Mouse (Mus musculus): ENCODE data around the gene Olfr1373.
"Not testable (repeated sequence)": the region's sequence is repeated elsewhere in the genome, so short reads cannot be mapped to it uniquely, and the experiment has no call there.

The Olfr1373 gene

GRCm38 (mm10) chr11:52145428-52145827 lies at the start of gene Olfr1373:
Gene Olfr1373, minus strand, starts transcription at chr11:52145528.
- DNase-seq, result not testable (repeated sequence)

DNA sequence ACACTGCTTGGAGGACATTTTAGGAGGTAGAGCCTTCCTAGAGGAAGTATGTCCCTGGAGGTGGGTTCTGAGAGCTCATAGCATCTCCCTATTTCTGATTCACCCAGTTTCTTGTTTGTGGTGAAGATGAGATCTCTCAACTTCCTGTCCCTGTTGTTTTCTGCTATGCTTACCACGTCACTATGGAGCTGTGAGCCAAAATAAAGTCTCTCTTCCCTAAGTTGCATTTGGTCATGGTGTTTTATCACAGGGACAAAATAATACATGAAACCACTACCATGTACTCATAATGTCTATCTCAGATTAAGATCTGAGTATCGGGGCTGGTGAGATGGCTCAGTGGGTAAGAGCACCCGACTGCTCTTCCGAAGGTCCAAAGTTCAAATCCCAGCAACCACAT lies 35.3 kb upstream of the Olfr1373 start:
- not testable (repeated sequence) for DNase-seq

DNA sequence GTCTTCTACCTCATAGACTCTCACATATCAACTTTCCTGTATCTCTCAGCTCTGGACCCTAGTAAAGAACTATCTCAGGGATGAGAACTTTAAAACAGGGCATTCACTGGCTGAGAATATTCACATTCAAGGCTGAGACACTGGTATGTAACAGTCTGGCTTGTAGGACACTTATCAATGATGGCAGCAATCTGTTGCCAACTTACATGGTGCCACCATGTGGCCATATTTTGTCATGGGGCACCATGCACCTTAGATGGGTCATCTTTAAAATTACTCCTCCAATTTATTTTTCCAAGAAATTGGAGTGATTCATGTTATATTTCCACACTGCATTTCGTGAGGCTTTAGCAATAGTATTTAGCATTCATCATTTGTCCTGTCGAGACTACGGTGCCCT lies 34.6 kb upstream of the Olfr1373 start:
- DNase-seq, result not testable (repeated sequence)

GRCm38 (mm10) chr11:52168461-52168860 lies 23.1 kb upstream of the Olfr1373 start:
- no peak for DNase-seq

- not testable (repeated sequence) for DNase-seq
These were observed 22.6 kb upstream of the Olfr1373 start for GRCm38 (mm10) chr11:52167901-52168302.

DNA sequence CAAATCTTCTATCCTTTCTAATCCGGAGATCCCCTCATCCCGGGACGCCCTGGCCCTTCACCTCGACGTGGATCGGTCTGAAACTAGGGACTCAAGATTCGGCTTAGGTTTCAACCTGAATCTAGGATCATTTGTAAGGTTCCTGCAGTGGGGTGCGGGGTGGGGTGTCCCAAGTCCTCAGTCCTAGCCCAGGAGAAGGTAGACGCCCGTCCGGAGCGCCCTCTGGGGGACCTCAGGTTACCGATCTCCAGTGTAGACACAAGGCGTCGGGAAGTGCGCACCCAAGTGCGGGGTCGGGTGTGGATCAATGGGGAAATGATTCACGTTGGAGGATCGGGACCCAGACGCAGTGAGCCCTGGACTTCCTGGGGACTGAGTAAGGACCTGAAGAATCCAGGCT lies 21.8 kb upstream of the Olfr1373 start:
- DNase-seq, result peak in 1 of 2 experiments; percentile 15

DNA sequence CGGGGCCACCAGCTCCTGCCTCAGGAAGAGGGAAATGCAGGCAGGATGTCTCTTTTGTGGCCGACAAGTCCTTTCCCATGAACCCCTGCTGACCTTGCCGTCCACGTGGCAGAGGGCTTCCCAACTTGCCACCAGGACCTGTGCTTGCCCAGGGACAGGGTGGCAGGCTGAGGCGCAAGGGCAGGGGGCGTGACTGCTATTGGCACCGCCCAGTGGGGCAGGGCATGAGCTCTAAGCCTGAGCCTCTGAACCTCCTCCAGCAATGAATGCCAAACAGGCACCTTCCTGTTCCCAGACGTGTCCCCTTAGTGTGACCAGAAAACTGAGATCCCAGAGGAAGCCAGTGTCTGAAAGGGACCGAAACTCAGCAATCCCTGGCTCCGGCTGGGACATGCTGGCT lies 18.6 kb upstream of the Olfr1373 start:
- DNase-seq, result no peak

DNA sequence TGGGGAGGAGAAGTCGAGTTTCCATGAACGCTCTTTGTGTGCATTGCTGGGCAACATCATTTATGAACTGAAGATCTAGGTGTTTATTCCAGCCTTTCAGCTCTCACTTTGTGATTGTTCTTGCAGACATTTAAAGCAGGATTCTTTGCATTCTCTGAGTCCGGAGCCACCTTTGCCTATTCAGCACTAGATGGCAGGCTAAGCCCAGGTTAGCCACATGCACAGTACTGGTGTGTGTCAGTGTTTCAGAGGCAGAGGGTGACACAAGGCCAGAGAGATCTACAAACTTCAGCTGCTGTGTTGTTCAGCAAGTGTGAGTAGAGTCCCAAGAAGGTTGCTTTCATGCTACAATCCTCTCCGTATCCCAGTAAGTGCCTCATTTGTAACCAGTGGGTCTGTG lies 1.7 kb downstream of the Olfr1373 start:
- not testable (repeated sequence) for DNase-seq

DNA sequence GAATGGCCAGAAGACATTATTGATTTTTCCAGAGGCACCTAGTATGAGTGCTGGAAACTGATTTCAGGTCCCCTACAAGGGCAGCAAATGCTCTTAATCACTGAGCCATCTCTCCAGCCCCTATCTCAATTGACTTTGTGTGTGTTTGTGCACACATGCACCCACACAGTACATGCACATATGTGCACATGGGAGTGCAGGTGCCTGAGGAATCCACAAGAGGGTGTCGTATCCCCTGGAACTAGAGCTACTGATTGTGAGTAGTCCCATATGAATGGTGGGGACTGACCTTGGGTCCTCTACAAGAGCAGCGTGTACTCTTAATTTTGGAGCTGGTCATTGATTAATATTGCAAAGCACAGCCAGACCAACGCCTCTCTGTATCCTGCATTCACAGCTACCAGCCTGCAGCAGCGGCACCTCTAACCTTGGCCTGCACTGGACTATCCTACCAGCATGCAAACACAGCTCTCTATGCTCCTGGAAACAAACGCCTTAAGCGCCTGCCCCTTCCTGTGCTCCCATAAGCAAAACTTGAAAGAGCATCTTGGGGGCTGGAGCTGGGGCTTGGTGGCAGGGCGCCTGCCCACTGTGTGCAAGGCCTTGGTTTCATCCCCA lies 14.8 kb downstream of the Olfr1373 start:
- DNase-seq, result no peak

GRCm38 (mm10) chr11:52129621-52130450 lies 15.5 kb downstream of the Olfr1373 start:
- no peak for DNase-seq

GRCm38 (mm10) chr11:52129171-52129570 lies 16.2 kb downstream of the Olfr1373 start:
- no peak for DNase-seq

DNA sequence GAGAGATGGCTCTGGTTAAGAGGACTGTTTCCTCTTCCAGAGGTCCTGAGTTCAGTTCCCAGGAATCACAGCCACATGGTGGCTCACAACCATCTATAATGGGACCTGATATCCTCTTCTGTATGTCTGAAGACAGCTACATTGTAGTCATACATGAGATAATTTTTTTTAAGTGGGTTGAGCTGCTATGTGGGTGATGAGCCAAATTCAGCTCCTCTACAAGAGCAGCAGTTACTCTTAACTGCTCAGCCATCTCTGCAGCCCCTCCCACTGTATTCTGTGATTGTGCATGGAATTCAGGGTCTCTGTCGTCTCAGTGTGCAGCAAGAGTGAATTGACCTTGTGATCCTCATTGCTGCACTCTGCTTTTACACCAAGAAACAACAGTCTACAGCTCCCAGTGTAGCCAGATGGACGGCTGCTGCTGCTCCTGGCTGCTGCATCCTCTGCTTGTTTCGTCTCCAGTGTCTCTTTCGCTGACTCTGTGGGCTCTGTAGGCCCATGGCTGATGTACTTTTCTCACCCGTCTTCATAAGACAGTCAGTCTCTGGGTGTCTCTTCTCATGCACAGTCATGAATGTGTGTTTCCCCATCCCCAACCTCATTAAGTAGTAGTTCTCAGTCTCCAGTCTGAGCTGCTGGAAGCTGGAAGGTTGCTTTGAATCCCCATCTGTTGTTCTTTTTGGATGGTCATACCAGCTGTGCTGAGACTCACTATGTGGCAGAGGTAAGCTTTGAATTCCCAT lies 16.8 kb downstream of the Olfr1373 start:
- DNase-seq, result no peak

- no peak for DNase-seq
These were observed 17.6 kb downstream of the Olfr1373 start for GRCm38 (mm10) chr11:52127760-52128159.

DNA sequence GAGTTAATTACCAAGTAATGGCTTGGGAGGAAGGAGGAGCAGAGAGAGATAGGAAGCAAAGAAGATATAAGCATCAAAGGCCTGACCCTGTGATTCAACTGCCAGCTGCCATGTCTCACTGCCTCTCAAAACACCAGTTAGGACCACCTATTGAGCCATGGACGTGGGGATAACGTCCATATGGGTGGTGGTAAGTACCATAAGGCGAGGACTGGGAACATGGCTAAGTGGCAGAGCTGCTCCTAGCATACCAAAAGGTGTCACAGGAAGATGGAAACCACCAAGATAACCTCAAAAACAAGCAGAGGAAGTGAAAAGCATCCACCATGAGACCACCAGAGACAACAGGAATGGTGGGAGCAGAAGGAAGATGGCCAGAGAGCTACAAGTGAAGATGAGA lies 18.2 kb downstream of the Olfr1373 start:
- no peak for DNase-seq

DNA sequence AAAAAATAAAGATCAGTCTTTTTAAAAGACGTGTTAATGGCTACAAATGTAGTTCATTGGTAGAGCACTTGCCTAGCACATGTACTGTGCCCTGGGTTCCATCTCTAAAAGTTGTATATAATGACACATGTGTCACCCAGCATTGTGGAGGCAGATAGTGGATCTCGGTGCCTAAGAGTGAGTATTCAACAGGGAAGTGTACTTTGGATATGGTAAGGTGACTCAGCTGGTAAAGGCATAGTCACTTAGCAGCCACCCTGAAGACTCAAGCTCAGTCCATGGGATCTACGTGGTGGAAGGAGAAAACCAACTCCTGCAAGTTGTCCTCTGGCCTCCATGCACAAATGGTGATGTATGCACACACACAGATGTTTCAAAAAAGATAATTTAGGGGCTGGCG lies 20.9 kb downstream of the Olfr1373 start:
- no peak for DNase-seq

DNA sequence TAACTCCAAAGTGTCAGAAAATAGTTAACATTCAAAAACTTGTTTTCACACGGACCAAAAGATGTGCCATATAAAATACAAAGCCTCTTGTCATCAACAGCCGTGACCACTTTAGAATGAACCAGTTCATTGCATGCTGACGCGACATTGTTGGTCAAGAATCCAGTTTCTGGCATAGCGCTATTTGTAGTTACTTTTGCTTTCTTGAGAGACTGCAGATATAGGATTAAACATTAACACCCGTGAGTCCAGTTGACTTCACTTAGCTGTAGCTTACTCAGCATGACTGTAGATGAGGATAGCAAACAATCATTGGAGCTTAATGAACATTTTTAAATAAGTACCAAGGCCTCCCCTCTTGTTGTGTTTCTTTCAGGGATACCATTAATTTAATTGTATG lies 23.3 kb downstream of the Olfr1373 start:
- no peak for DNase-seq

- DNase-seq, result not testable (repeated sequence)
These were observed 24.9 kb downstream of the Olfr1373 start for GRCm38 (mm10) chr11:52120415-52120814.

- no peak for DNase-seq
These were observed 28.2 kb downstream of the Olfr1373 start for GRCm38 (mm10) chr11:52117156-52117555.

GRCm38 (mm10) chr11:52116117-52116516 lies 29.2 kb downstream of the Olfr1373 start:
- not testable (repeated sequence) for DNase-seq

DNA sequence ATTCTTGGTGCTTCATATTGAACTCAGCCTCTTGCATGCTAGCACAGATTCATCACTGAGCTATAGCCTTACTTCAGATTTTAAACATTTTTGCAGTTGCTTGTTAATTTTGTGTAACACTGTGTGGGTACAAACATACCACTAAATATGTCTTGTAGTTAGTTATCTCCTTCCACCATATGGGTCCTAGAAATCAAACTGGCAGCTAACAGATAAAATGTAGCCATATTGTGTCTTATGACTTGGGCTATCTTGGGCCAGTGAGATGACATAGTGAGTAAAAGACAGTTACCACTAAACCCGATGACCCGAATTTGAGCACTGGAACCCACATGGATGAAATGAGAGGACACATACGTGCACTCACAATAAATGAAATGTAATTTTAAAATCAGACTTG lies 29.8 kb downstream of the Olfr1373 start:
- no peak for DNase-seq

DNA sequence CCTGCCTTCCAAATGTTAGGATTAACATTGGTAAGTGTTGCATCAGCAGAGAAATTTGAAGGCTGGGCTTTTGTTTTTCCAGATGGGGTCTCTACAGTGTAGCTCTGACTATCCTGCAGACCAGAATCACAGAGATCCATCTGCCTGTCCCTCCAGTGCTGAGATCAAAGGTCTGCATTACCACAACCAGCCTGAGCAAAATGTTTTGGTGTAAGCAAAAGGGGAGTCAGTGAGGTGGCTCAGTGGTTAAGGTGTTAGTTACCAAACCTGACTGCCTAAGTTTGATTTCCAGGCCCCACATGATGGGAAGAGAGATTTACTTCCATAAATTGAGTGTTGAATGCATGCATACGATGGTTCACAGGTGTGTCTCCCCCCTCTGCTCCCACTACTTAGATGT lies 35.9 kb downstream of the Olfr1373 start:
- no peak for DNase-seq

DNA sequence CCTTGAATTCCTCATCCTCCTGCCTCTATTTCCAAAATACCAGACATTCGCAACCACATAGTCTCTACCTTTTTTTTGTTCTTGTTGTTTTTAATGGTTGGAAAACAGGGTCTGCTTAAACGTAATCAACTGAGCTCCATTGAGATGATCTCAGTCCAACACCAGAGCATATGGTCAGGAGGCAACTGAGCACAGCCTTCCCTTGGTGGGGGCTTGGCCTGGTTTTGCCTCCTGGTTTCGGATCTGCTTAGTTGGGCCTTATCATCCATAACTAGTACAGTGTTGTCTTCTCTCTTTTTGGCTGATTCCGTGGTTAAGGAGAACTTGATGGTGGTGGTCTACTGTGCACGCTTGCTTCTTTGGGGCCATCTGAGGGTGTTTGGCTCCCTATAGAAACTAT lies 36.5 kb downstream of the Olfr1373 start:
- DNase-seq, result no peak

GRCm38 (mm10) chr11:52106438-52106837 lies 38.9 kb downstream of the Olfr1373 start:
- DNase-seq, result no peak

- no peak for DNase-seq
These were observed 39.3 kb downstream of the Olfr1373 start for GRCm38 (mm10) chr11:52106037-52106436.
